Mouse (Mus musculus) heart, postnatal 0 days (tissue): ENCODE results near the gene Sec61g.

Experiments
- CTCF ChIP-seq: IDR thresholded peaks from 2 replicates; pipeline ENCODE4 v1.5.1; 2016; ENCODE audit warnings: antibody characterized with exemption, control low read depth, low read depth
- EP300 ChIP-seq: IDR thresholded peaks from 2 replicates; pipeline ENCODE4 v1.6.1; 2016; ENCODE audit warnings: antibody characterized with exemption, low read depth

- TF ChIP-seq CTCF (no peak), EP300 (no peak)
Observed at GRCm38 (mm10) chr11:16546421-16547163, 38.3 kb upstream of the Sec61g start.
